Mouse (Mus musculus) midbrain, postnatal 0 days (tissue): ENCODE measurements around the gene Neu1. TPM values are rescaled to one million over a fixed set of nuclear protein-coding genes. Genes with fewer than 3 reads are reported as not detected.
A peak's percentile ranks its signal among the peaks of the same experiment; 100 is the strongest.
"Not testable (repeated sequence)": the region's sequence is repeated elsewhere in the genome, so short reads cannot be mapped to it uniquely, and the experiment has no call there.

Experiments
- ATAC-seq: fragments of 200-750 bp; cut with Nextera tagmentation; 2 replicates; pipeline ENCODE4 v1.8.0; 2017; ENCODE audit warnings: moderate number of reproducible peaks, mild to moderate bottlenecking, moderate TSS enrichment, moderate library complexity; ENCODE audit not compliant: low FRiP score
- DNase-seq: peaks from one replicate; pipeline ENCODE4 v3.0.0-alpha.2; 2015; ENCODE audit warnings: low spot score
- H3K27ac ChIP-seq: fragments of 300-500 bp; sonication (generic); 2 replicates; pipeline ENCODE4 v1.5.1; 2014; ENCODE audit warnings: low read depth, mild to moderate bottlenecking, low read length, mixed read lengths
- H3K27me3 ChIP-seq: fragments of 300-500 bp; sonication (generic); 2 replicates; pipeline ENCODE4 v1.6.1; 2014; ENCODE audit warnings: low read length, control low read depth, mixed read lengths; ENCODE audit not compliant: insufficient read depth
- H3K36me3 ChIP-seq: fragments of 300-500 bp; sonication (generic); 2 replicates; pipeline ENCODE4 v1.6.1; 2014; ENCODE audit warnings: low read length, control low read depth, mixed read lengths; ENCODE audit not compliant: insufficient read depth
- H3K4me1 ChIP-seq: fragments of 300-500 bp; sonication (generic); 2 replicates; pipeline ENCODE4 v1.6.1; 2014; ENCODE audit warnings: mild to moderate bottlenecking, control low read depth, antibody characterized with exemption, low read length, mixed read lengths; ENCODE audit not compliant: insufficient read depth
- H3K4me2 ChIP-seq: fragments of 300-500 bp; sonication (generic); 2 replicates; pipeline ENCODE4 v1.6.1; 2014; ENCODE audit warnings: low read depth, mild to moderate bottlenecking, low read length, mixed read lengths; ENCODE audit not compliant: poor library complexity, severe bottlenecking
- H3K4me3 ChIP-seq: fragments of 300-500 bp; sonication (generic); 2 replicates; pipeline ENCODE4 v1.5.1; 2014; ENCODE audit warnings: low read depth, mild to moderate bottlenecking, low read length, moderate library complexity
- H3K9ac ChIP-seq: fragments of 300-500 bp; sonication (generic); replicated peaks from 2 replicates; pipeline ENCODE4 v1.6.1; 2014; ENCODE audit warnings: mild to moderate bottlenecking, low read length, moderate library complexity, mixed read lengths; ENCODE audit not compliant: poor library complexity, severe bottlenecking
- H3K9me3 ChIP-seq: fragments of 300-500 bp; sonication (generic); 2 replicates; pipeline ENCODE4 v1.6.1; 2016; ENCODE audit warnings: low read length, control low read depth
- CTCF ChIP-seq: IDR thresholded peaks from 2 replicates; pipeline ENCODE4 v1.5.1; 2016; ENCODE audit warnings: antibody characterized with exemption, mild to moderate bottlenecking
- WGBS: fragments of 180-500 bp; shearing (Covaris S2); extraction: QIAGEN DNeasy Blood & Tissue Kit; methylation state at CpG from one replicate; pipeline ENCODE4 v1.1.7; 2014; 5-methylcytosine and 5-hydroxymethylcytosine counted together
- polyA plus RNA-seq: library from polyadenylated mRNA; unstranded; fragments of >200 nt; fragmentation: Nextera tagmentation; extraction: Ambion mirVana; gene quantifications from 2 replicates; pipeline ENCODE4 v1.2.1, GENCODE M21; 2015
- total RNA-seq: library from RNA; depleted of rRNA; stranded (reverse); fragments of >200 nt; gene quantifications from 2 replicates; pipeline ENCODE4 v1.2.3, GENCODE M21; 2014

The Neu1 gene
- total and polyA plus RNA-seq, 2 experiments from 2014 or later, result 42.7 to 96.3 TPM

- H3K36me3 ChIP-seq, result peaks cover 3% of the 10 kb centered on the region; the same call in 1 of the 2 replicates
- no peaks in the 10 kb centered on the region for H3K9me3 ChIP-seq
- peak overlapping the region; percentile 91 for H3K27ac ChIP-seq
- no peaks in the 10 kb centered on the region for H3K27me3 ChIP-seq
- H3K4me2 ChIP-seq, result peak overlapping the region; percentile 81
- peak overlapping the region; percentile 87 for H3K9ac ChIP-seq
- peaks cover 15% of the 10 kb centered on the region for H3K4me1 ChIP-seq
- no peak for ATAC-seq
- H3K4me3 ChIP-seq, result peak overlapping the region; percentile 83
- DNase-seq, result no peak
- TF ChIP-seq CTCF, result 0 out of 2 replicates have a peak, but pooled peaks have one; percentile 10
- under 1% methylated on average over 32 of the region's 45 CpGs for WGBS
Observed at GRCm38 (mm10) chr17:34899053-34899889, 31.8 kb upstream of the Neu1 start.

DNA sequence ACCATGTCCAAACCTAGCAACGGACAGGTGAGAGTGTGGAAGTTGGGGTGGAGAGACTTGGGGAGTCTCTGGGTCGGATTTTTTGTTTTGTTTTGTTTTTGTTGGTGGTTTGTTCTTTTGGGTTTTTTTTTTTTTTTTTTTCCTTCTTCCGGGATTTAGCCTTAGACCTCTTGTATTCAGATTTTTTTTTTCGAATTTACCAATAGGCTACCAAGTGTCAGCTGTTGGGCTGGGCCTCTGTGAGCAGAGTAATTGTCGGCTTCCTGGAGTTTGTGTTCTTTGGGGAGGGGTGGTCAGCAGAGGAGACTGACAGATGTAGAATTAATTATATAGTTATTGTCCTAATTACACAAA lies 31.2 kb upstream of the Neu1 start:
- Histone ChIP-seq H3K27ac (no peak overlapping the region), H3K9me3 (no peaks in the 10 kb centered on the region), H3K4me2 (peak overlapping the region; percentile 81), H3K4me3 (peak overlapping the region; percentile 83), H3K36me3 (peaks cover 6% of the 10 kb centered on the region; the same call in 1 of the 2 replicates), H3K9ac (peak overlapping the region; percentile 87), H3K27me3 (no peaks in the 10 kb centered on the region), H3K4me1 (peaks cover 15% of the 10 kb centered on the region)
- DNase-seq (peak; percentile 3), ATAC-seq (no peak)
- no peak for TF ChIP-seq CTCF
- 0% methylated on average over 5 of the region's 5 CpGs for WGBS

DNA sequence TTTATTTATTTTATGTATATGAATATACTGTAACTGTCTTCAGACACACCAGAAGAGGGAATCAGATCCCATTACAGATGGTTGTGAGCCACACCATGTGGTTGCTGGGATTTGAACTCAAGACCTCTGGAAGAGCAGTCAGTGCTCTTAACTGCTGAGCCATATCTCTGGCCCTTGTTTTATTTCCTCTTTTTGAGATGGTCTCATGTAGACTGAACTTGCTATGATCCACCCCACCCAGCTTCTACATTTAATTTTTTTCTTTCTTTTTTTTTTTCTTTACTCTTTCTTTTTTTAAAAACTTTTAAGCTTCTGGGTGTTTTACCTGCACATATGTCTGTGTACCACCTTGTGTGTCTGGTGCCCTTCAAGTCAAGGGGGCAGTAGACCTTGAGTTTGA lies 30.2 kb upstream of the Neu1 start:
- DNase-seq, H3K27ac ChIP-seq, ATAC-seq, H3K9me3 ChIP-seq, H3K27me3 ChIP-seq, H3K4me3 ChIP-seq, H3K4me2 ChIP-seq, H3K9ac ChIP-seq: not testable (repeated sequence)
- peaks cover 12% of the 10 kb centered on the region for H3K4me1 ChIP-seq
- H3K36me3 ChIP-seq, result peaks cover 15% of the 10 kb centered on the region

- H3K4me2 ChIP-seq, DNase-seq, H3K4me3 ChIP-seq, H3K27me3 ChIP-seq, H3K4me1 ChIP-seq, H3K9ac ChIP-seq, H3K27ac ChIP-seq, H3K9me3 ChIP-seq, ATAC-seq: not testable (repeated sequence)
- H3K36me3 ChIP-seq, result peaks cover 26% of the 10 kb centered on the region
- 97% methylated on average over 9 of the region's 10 CpGs for WGBS
Observed at GRCm38 (mm10) chr17:34901948-34902347, 29.1 kb upstream of the Neu1 start.

GRCm38 (mm10) chr17:34902895-34903294 lies 28.2 kb upstream of the Neu1 start:
- H3K36me3 ChIP-seq, result peaks cover 36% of the 10 kb centered on the region

GRCm38 (mm10) chr17:34910982-34911381 lies 20.1 kb upstream of the Neu1 start:
- Histone ChIP-seq H3K4me3 (no peak overlapping the region), H3K27ac (no peak overlapping the region), H3K9me3 (no peaks in the 10 kb centered on the region), H3K4me1 (no peaks in the 10 kb centered on the region), H3K9ac (no peak overlapping the region), H3K4me2 (no peak overlapping the region), H3K27me3 (no peaks in the 10 kb centered on the region), H3K36me3 (peaks cover 75% of the 10 kb centered on the region)
- WGBS, result 86% methylated on average over 10 of the region's 10 CpGs
- no peak for DNase-seq
- ATAC-seq, result no peak
- no peak for TF ChIP-seq CTCF

More at GRCm38 (mm10) chr17:34902895-34903294, 28.2 kb upstream of the Neu1 start:
- H3K27me3 ChIP-seq, result no peaks in the 10 kb centered on the region
- no peak overlapping the region for H3K27ac ChIP-seq
- no peaks in the 10 kb centered on the region for H3K4me1 ChIP-seq
- no peak overlapping the region for H3K9ac ChIP-seq
- H3K9me3 ChIP-seq, result no peaks in the 10 kb centered on the region
- 94% methylated on average over 9 of the region's 9 CpGs for WGBS
- ATAC-seq (no peak), DNase-seq (no peak)
- no peak overlapping the region for H3K4me3 ChIP-seq
- TF ChIP-seq CTCF, result no peak
- H3K4me2 ChIP-seq, result no peak overlapping the region
